In genomic region chr3:31423517-31423916, GRCm38 (mm10) we compare ENCODE assay signal across 30 mouse cellular contexts.
"Had no signal": no experiment of that assay in that cellular context is flagged by ENCODE, and none has a peak within 500 bp of the region (broad histone marks: within the 10 kb centered on the region; RNA-seq: fewer than 3 reads in every experiment).

No protein-coding gene starts in this region.

- H3K4me3 ChIP-seq: left cerebral cortex, adult 2 months; limb, embryonic 12.5 days; limb, embryonic 13.5 days; limb, embryonic 15.5 days; liver, embryonic 12.5 days; liver, embryonic 13.5 days; liver, embryonic 15.5 days; lung, embryonic 15.5 days; midbrain, embryonic 12.5 days; midbrain, embryonic 13.5 days; midbrain, embryonic 15.5 days; myocyte had no signal

- H3K27ac ChIP-seq: left cerebral cortex, adult 2 months; limb, embryonic 12.5 days; limb, embryonic 13.5 days; limb, embryonic 15.5 days; liver, embryonic 12.5 days; liver, embryonic 13.5 days; liver, embryonic 14.5 days; liver, embryonic 15.5 days; lung, embryonic 15.5 days; macrophage; midbrain, embryonic 12.5 days; midbrain, embryonic 13.5 days; midbrain, embryonic 15.5 days had no signal

- H3K9me3 ChIP-seq: limb, embryonic 12.5 days; limb, embryonic 13.5 days; limb, embryonic 15.5 days; liver, embryonic 12.5 days; liver, embryonic 13.5 days; liver, embryonic 15.5 days; lung, embryonic 15.5 days; midbrain, embryonic 12.5 days; midbrain, embryonic 13.5 days; midbrain, embryonic 15.5 days had no signal

- DNase-seq: layer of hippocampus, postnatal 36 days; left cerebral cortex, postnatal 4 days; liver; liver, embryonic 13.5 days; liver, postnatal 0 days; lung, adult 18-20 months; lung, adult 2 months; lung, embryonic 14.5 days; lung, postnatal 10 days; lung, postnatal 14 days; lung, postnatal 36 days; lung, postnatal 4 days; midbrain, embryonic 14.5 days had no signal

- H3K4me1 ChIP-seq: limb, embryonic 12.5 days; limb, embryonic 13.5 days; limb, embryonic 15.5 days; liver, embryonic 12.5 days; liver, embryonic 13.5 days; liver, embryonic 15.5 days; lung, embryonic 15.5 days; midbrain, embryonic 12.5 days; midbrain, embryonic 13.5 days; midbrain, embryonic 15.5 days had no signal

- H3K27me3 ChIP-seq: limb, embryonic 12.5 days; limb, embryonic 13.5 days; limb, embryonic 15.5 days; liver, embryonic 12.5 days; liver, embryonic 13.5 days; liver, embryonic 15.5 days; lung, embryonic 15.5 days; midbrain, embryonic 12.5 days; midbrain, embryonic 13.5 days; midbrain, embryonic 15.5 days had no signal

- H3K4me2 ChIP-seq: limb, embryonic 12.5 days; limb, embryonic 13.5 days; limb, embryonic 15.5 days; liver, embryonic 11.5 days; liver, embryonic 12.5 days; liver, embryonic 13.5 days; liver, embryonic 15.5 days; lung, embryonic 14.5 days; lung, embryonic 15.5 days; midbrain, embryonic 11.5 days; midbrain, embryonic 12.5 days; midbrain, embryonic 13.5 days; midbrain, embryonic 15.5 days had no signal

- H3K9ac ChIP-seq: limb, embryonic 12.5 days; limb, embryonic 13.5 days; limb, embryonic 15.5 days; liver, embryonic 12.5 days; liver, embryonic 13.5 days; liver, embryonic 14.5 days; liver, embryonic 15.5 days; liver, postnatal 0 days; lung, embryonic 14.5 days; lung, embryonic 15.5 days; midbrain, embryonic 12.5 days; midbrain, embryonic 13.5 days; midbrain, embryonic 15.5 days had no signal

- ATAC-seq: liver, embryonic 12.5 days; liver, postnatal 0 days; lung, postnatal 0 days; midbrain, embryonic 13.5 days; midbrain, embryonic 15.5 days; midbrain, embryonic 16.5 days had no signal

- H3K36me3 ChIP-seq: limb, embryonic 12.5 days; limb, embryonic 13.5 days; limb, embryonic 15.5 days; liver, embryonic 12.5 days; liver, embryonic 13.5 days; liver, embryonic 15.5 days; lung, embryonic 15.5 days; midbrain, embryonic 12.5 days; midbrain, embryonic 13.5 days; midbrain, embryonic 15.5 days had no signal
